Mouse (Mus musculus): Measurements from ENCODE around the gene Fcgbp.
"Not testable (repeated sequence)": the region's sequence is repeated elsewhere in the genome, so short reads cannot be mapped to it uniquely, and the experiment has no call there.

Gene Fcgbp

GRCm38 (mm10) chr7:28149841-28150240 is 78.8 kb downstream of the Fcgbp start:
- no peak for DNase-seq

GRCm38 (mm10) chr7:28151584-28152221 is 80.7 kb downstream of the Fcgbp start:
- peak in 1 of 2 experiments; percentile 56 for DNase-seq

GRCm38 (mm10) chr7:28153595-28153994 is 82.6 kb downstream of the Fcgbp start:
- DNase-seq, result not testable (repeated sequence)

- DNase-seq, result no peak
Measured at GRCm38 (mm10) chr7:28159292-28159691, 88.3 kb downstream of the Fcgbp start.

GRCm38 (mm10) chr7:28159893-28160292 is 88.9 kb downstream of the Fcgbp start:
- no peak for DNase-seq

GRCm38 (mm10) chr7:28161163-28161749 is 90.2 kb downstream of the Fcgbp start:
- DNase-seq, result no peak

- DNase-seq, result no peak
Measured at GRCm38 (mm10) chr7:28165406-28165805, 94.4 kb downstream of the Fcgbp start.

- peak; percentile 80 to 81 for DNase-seq
Measured at GRCm38 (mm10) chr7:28168320-28169115, 97.5 kb downstream of the Fcgbp start.

- peak; percentile 90 to 95 for DNase-seq
Measured at GRCm38 (mm10) chr7:28169489-28170422, 98.7 kb downstream of the Fcgbp start, which contains the start of gene Fbl. Fbl (plus strand) TSS chr7:28169710.
